Mouse (Mus musculus): ENCODE measurements around the gene Gm11042.

DNA sequence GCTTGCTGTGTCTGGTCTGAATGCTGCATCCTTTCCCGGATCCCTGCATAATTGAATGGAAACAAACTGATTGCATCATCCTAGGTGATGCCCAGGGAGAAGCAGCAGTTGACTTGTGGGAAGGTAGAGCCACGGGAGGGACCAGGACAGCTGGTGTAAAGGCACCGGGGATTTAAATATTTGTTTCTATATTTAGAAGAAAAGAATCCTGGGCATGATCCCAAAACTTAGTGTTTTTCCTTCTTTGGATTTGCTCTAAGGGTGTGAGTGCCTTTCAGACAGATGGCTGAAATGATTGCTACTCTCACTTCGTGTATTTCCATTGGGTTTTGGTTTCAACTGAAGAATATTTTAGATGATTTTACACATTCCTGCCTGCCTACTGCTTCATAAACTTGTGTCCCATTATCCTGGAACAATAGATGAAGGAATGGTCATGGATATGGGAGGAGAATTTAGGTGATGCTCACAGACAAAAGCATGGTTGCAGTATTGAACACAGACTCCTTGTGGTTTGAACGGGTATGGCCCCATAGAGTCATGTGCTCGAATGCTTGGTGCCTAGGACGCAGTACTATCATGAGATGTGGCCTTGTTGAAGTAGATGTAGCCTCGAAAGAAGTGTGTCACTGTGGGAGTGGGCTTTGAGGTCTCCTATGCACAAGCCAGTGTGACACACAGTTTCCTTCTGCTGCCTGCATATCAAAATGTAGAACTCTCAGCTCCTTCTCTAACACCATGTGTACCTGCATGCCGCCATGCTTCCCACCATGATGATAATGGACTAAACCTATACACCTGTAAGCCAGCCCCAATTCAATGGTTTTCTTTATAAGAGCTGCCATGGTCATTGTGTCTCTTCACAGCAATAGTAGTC, 12.5 kb downstream of the Gm11042 start:
- TF ChIP-seq POLR2A (IDR thresholded peaks at IDR 0.05; ENCODE audit: low read depth, low read length) = no peak
- no peak for TF ChIP-seq CTCF (IDR thresholded peaks at IDR 0.05; ENCODE audit: borderline replicate concordance, insufficient read depth, low read length)
